In the genomic region with DNA sequence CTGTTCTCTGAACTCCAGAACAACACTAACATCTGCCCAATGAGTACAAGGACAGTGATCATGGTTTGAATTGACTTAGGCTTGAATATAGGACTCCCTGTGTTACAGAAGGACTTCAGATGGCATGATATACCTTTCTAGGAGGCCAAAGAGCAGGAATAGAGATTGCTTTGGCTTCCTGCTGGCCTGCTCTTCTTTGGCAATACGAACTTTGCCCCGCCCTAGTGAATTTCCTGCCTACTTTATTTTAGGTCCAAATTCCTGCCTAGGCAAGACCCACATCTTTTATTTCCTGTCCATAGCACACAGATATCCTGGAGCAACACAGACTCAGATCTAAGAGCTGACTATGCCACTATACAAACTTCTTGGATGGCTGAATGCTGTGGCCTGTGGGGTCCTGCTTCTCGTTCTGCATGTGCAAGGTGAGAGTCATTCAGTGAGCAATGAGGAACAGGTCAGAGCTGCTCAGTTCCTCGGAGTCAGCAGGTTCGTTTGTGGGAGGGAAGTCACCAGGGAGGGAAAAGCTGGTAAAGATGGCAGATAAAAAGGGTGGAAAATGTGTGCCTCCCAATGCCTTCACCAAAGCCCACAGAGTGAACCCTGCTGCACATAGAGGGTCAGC, we compare ENCODE assay signal across 18 mouse cellular contexts. TPM values are rescaled to one million over a fixed set of nuclear protein-coding genes. Genes with fewer than 3 reads are reported as not detected.
DNase-seq lines count a peak whose midpoint lies in the region; ATAC-seq and TF ChIP-seq lines count a peak whose summit lies in the region.
"Had no signal": no experiment of that assay in that cellular context is flagged by ENCODE, and none has a peak within 500 bp of the region (broad histone marks: within the 10 kb centered on the region; RNA-seq: fewer than 3 reads in every experiment).

Gene Ces2e, plus strand, starts transcription at position 289 of the 625 bp plus-strand sequence.

- no peak within 1 kb of the TSS for H3K4me2 ChIP-seq in liver, postnatal 0 days (ENCODE audit: low read depth, low read length)
- no peak within 1 kb of the TSS for H3K4me2 ChIP-seq in liver, embryonic 12.5 days
- H3K4me2 ChIP-seq: hindbrain, embryonic 13.5 days; neural tube, embryonic 12.5 days had no signal

- H3K4me1 ChIP-seq in liver, postnatal 0 days (ENCODE audit: insufficient read depth): no peaks in the 10 kb centered on the region
- no peaks in the 10 kb centered on the region for H3K4me1 ChIP-seq in liver, embryonic 12.5 days
- H3K4me1 ChIP-seq in limb, embryonic 10.5 days: no peaks in the 10 kb centered on the region
- H3K4me1 ChIP-seq: hindbrain, embryonic 13.5 days; neural tube, embryonic 12.5 days had no signal

- H3K4me3 ChIP-seq in liver, postnatal 0 days (ENCODE audit: low read depth, low read length): no peak within 1 kb of the TSS
- no peak within 1 kb of the TSS for H3K4me3 ChIP-seq in liver, embryonic 12.5 days
- no peak within 1 kb of the TSS for H3K4me3 ChIP-seq in limb, embryonic 10.5 days
- H3K4me3 ChIP-seq: hindbrain, embryonic 13.5 days; neural tube, embryonic 12.5 days had no signal

- intact Hi-C loops in left cerebral cortex, postnatal 14 days (cut with DNase I): no loop called here

- ATAC-seq in liver, postnatal 0 days: peak; percentile 51; the same call in 1 of the 2 replicates
- no peak for ATAC-seq in liver, embryonic 12.5 days

- peak; percentile 7 for DNase-seq in adrenal gland, postnatal 14 days
- DNase-seq in adrenal gland, adult 18-20 months (ENCODE audit: low spot score in 2 of 2): no peak
- peak; percentile 36 for DNase-seq in liver, postnatal 0 days
- peak; percentile 33 for DNase-seq in kidney, postnatal 10 days
- peak; percentile 47 for DNase-seq in yolk sac, embryonic 10.5 days (ENCODE audit: low spot score)
- DNase-seq in limb, embryonic 10.5 days (ENCODE audit: low spot score): no peak
- no peak for DNase-seq in left cerebral cortex, postnatal 14 days (ENCODE audit: low spot score in 2 of 2)
- DNase-seq: cerebellum, adult 8-10 months; gastrocnemius, postnatal 36 days; layer of hippocampus, postnatal 36 days; right cerebral cortex, postnatal 14 days had no signal

- no peaks in the 10 kb centered on the region for H3K27me3 ChIP-seq in liver, postnatal 0 days (ENCODE audit: insufficient read depth, low read length)
- no peaks in the 10 kb centered on the region for H3K27me3 ChIP-seq in liver, embryonic 12.5 days (replicated peaks)
- H3K27me3 ChIP-seq in limb, embryonic 10.5 days (ENCODE audit: low read depth, poor library complexity, severe bottlenecking): no peaks in the 10 kb centered on the region
- H3K27me3 ChIP-seq: hindbrain, embryonic 13.5 days; neural tube, embryonic 12.5 days had no signal

- no peak within 1 kb of the TSS for H3K9ac ChIP-seq in liver, postnatal 0 days (replicated peaks)
- H3K9ac ChIP-seq in liver, embryonic 12.5 days: no peak within 1 kb of the TSS
- H3K9ac ChIP-seq: hindbrain, embryonic 13.5 days; neural tube, embryonic 12.5 days had no signal

- no peaks in the 10 kb centered on the region for H3K9me3 ChIP-seq in liver, postnatal 0 days (ENCODE audit: low read length)
- no peaks in the 10 kb centered on the region for H3K9me3 ChIP-seq in liver, embryonic 12.5 days (replicated peaks)
- no peaks in the 10 kb centered on the region for H3K9me3 ChIP-seq in limb, embryonic 10.5 days (replicated peaks)
- H3K9me3 ChIP-seq: hindbrain, embryonic 13.5 days; neural tube, embryonic 12.5 days had no signal

- no peak for TF ChIP-seq CTCF in liver, postnatal 0 days (IDR thresholded peaks at IDR 0.05; ENCODE audit: low read depth)

- no peaks in the 10 kb centered on the region for H3K36me3 ChIP-seq in liver, postnatal 0 days (replicated peaks; ENCODE audit: insufficient read depth, low read length)
- H3K36me3 ChIP-seq in liver, embryonic 12.5 days: no peaks in the 10 kb centered on the region
- no peaks in the 10 kb centered on the region for H3K36me3 ChIP-seq in limb, embryonic 10.5 days
- H3K36me3 ChIP-seq: hindbrain, embryonic 13.5 days; neural tube, embryonic 12.5 days had no signal

- WGBS in liver, postnatal 0 days (ENCODE audit: insufficient replicate concordance): 57% methylated on average over 5 of the region's 5 CpGs
- 40% methylated on average over 5 of the region's 5 CpGs for WGBS in liver, embryonic 12.5 days (ENCODE audit: insufficient replicate concordance)
- WGBS in limb, embryonic 10.5 days: 75% methylated on average over 5 of the region's 5 CpGs

- TF ChIP-seq EP300 in liver, postnatal 0 days (IDR thresholded peaks at IDR 0.05; ENCODE audit: low read depth): no peak

- H3K27ac ChIP-seq in liver, postnatal 0 days (ENCODE audit: low read depth): peak within 1 kb of the TSS; percentile 3; the same call in 1 of the 2 replicates
- no peak within 1 kb of the TSS for H3K27ac ChIP-seq in liver, embryonic 12.5 days
- no peak within 1 kb of the TSS for H3K27ac ChIP-seq in limb, embryonic 10.5 days
- H3K27ac ChIP-seq: hindbrain, embryonic 13.5 days; neural tube, embryonic 12.5 days had no signal

RNA-seq across cellular contexts. Expression of gene Ces2e, which starts in this region (rescaled TPM):
- total RNA-seq in adrenal gland, postnatal 14 days (2021): 3.1 and 12.0 TPM in 2 replicates
- total RNA-seq in adrenal gland, adult 18-20 months (2021): 1 to 10 TPM; 3.1 to 3.2 TPM
- polyA plus RNA-seq in liver, postnatal 0 days (2015; fragmentation: Nextera tagmentation; extraction: Ambion mirVana): 13.5 and 14.6 TPM in 2 replicates
- 0.14 and 0.19 TPM in 2 replicates for polyA plus RNA-seq in liver, embryonic 12.5 days (2016; fragmentation: Nextera tagmentation; extraction: Ambion mirVana)
- polyA plus RNA-seq in limb, embryonic 10.5 days (2016; fragmentation: Nextera tagmentation; extraction: Ambion mirVana): not detected in 2 replicates
- total RNA-seq in left cerebral cortex, postnatal 14 days (2021): under 1 TPM in 1 of 2 experiments, not detected in 1; 0.17 TPM
- total RNA-seq: gastrocnemius, postnatal 36 days; layer of hippocampus, postnatal 36 days; megakaryocyte-erythroid progenitor cell, adult 5-6 weeks had no signal
- polyA plus RNA-seq: forebrain, embryonic 11.5 days; frontal cortex, adult 2 months; hindbrain, embryonic 13.5 days; limb, embryonic 11.5 days; neural tube, embryonic 12.5 days had no signal

Comparison
In these comparisons a context has a peak if more than half of its experiments do, and no peak if none do; other contexts are left out.
1. RNA of gene Ces2e (polyA plus RNA-seq): 13.5 to 14.6 TPM in liver, postnatal 0 days; 0.14 to 0.19 TPM in liver, embryonic 12.5 days and not detected in limb, embryonic 10.5 days; every median in the first group is over 10 times any median in the second.
2. DNase-seq: peak in adrenal gland, postnatal 14 days (single experiment), liver, postnatal 0 days (single experiment), kidney, postnatal 10 days (single experiment) and yolk sac, embryonic 10.5 days (single experiment); none in adrenal gland, adult 18-20 months (0 of 2), limb, embryonic 10.5 days (single experiment) and left cerebral cortex, postnatal 14 days (0 of 2).